Mouse (Mus musculus) limb, embryonic 14.5 days (tissue): Measurements from ENCODE around the gene Abl1. TPM values are rescaled to one million over a fixed set of nuclear protein-coding genes. Genes with fewer than 3 reads are reported as not detected.

Experiments used
- ATAC-seq: fragments of 200-750 bp; cut with Nextera tagmentation; 2 replicates; pipeline ENCODE4 v1.8.0; 2017; ENCODE audit warnings: low read depth, moderate number of reproducible peaks, moderate TSS enrichment; ENCODE audit not compliant: low FRiP score
- DNase-seq: peaks from one replicate; pipeline ENCODE4 v3.0.0-alpha.2; 2015; ENCODE audit warnings: low spot score
- H3K27ac ChIP-seq: fragments of 300-500 bp; sonication (generic); replicated peaks from 2 replicates; pipeline ENCODE4 v1.5.1; 2014; ENCODE audit warnings: low read depth, mild to moderate bottlenecking, low read length, moderate library complexity, mixed read lengths
- H3K27me3 ChIP-seq: fragments of 300-500 bp; sonication (generic); 2 replicates; pipeline ENCODE4 v1.6.1; 2014; ENCODE audit warnings: low read length, mixed read lengths; ENCODE audit not compliant: control insufficient read depth, insufficient read depth
- H3K36me3 ChIP-seq: fragments of 300-500 bp; sonication (generic); 2 replicates; pipeline ENCODE4 v1.6.1; 2014; ENCODE audit warnings: mild to moderate bottlenecking, low read length, moderate library complexity, mixed read lengths; ENCODE audit not compliant: control insufficient read depth, insufficient read depth
- H3K4me1 ChIP-seq: fragments of 300-500 bp; sonication (generic); 2 replicates; pipeline ENCODE4 v1.6.1; 2014; ENCODE audit warnings: antibody characterized with exemption, low read length, mixed read lengths; ENCODE audit not compliant: control insufficient read depth, insufficient read depth
- H3K4me2 ChIP-seq: fragments of 300-500 bp; sonication (generic); replicated peaks from 2 replicates; pipeline ENCODE4 v1.6.1; 2014; ENCODE audit warnings: low read depth, mild to moderate bottlenecking, low read length, moderate library complexity; ENCODE audit not compliant: severe bottlenecking
- H3K4me3 ChIP-seq: fragments of 300-500 bp; sonication (generic); replicated peaks from 2 replicates; pipeline ENCODE4 v1.5.1; 2014; ENCODE audit warnings: low read length
- H3K9ac ChIP-seq: fragments of 300-500 bp; sonication (generic); 2 replicates; pipeline ENCODE4 v1.6.1; 2014; ENCODE audit warnings: mild to moderate bottlenecking, low read depth, low read length, moderate library complexity; ENCODE audit not compliant: severe bottlenecking
- H3K9me3 ChIP-seq: fragments of 300-500 bp; sonication (generic); 2 replicates; pipeline ENCODE4 v1.6.1; 2016; ENCODE audit warnings: low read length; ENCODE audit not compliant: control insufficient read depth
- POLR2A ChIP-seq: fragments of 200-500 bp; IDR thresholded peaks from 2 replicates; pipeline ENCODE4 v1.8.0; 2012; ENCODE audit warnings: inconsistent platforms, mild to moderate bottlenecking, moderate library complexity, borderline replicate concordance; ENCODE audit not compliant: insufficient read depth, insufficient read length; ENCODE audit errors: extremely low read depth
- WGBS: fragments of 180-500 bp; shearing (Covaris S2); extraction: QIAGEN DNeasy Blood & Tissue Kit; methylation state at CpG from one replicate; pipeline ENCODE4 v1.1.7; 2014; 5-methylcytosine and 5-hydroxymethylcytosine counted together
- polyA plus RNA-seq, 2 experiments: library from polyadenylated mRNA; depleted of rRNA in 1 of 2; stranded (reverse) in 1 of 2; unstranded in 1 of 2; fragments of >200 nt; fragmentation: Nextera tagmentation in 1 of 2; extraction: Ambion mirVana in 1 of 2; gene quantifications; 2 replicates each; pipeline versions ENCODE4 v1.2.1 to v1.2.3; 2012 to 2014

Abl1 gene
- polyA plus RNA-seq, 2 experiments: 49.0 to 104 TPM

GRCm38 (mm10) chr2:31698209-31698608, 10.0 kb downstream of the Abl1 start:
- Histone ChIP-seq H3K9ac (no peak overlapping the region), H3K27me3 (no peaks in the 10 kb centered on the region), H3K4me1 (no peaks in the 10 kb centered on the region), H3K9me3 (no peaks in the 10 kb centered on the region), H3K4me3 (no peak overlapping the region), H3K27ac (no peak overlapping the region), H3K36me3 (peaks cover 32% of the 10 kb centered on the region), H3K4me2 (no peak overlapping the region)
- no peak for DNase-seq
- no peak for ATAC-seq
- no peak for TF ChIP-seq POLR2A

GRCm38 (mm10) chr2:31700545-31701446, 12.6 kb downstream of the Abl1 start:
- no peak overlapping the region for H3K4me2 ChIP-seq
- H3K36me3 ChIP-seq: peaks cover 30% of the 10 kb centered on the region
- no peaks in the 10 kb centered on the region for H3K4me1 ChIP-seq
- DNase-seq: no peak
- no peak for TF ChIP-seq POLR2A
- H3K27ac ChIP-seq: no peak overlapping the region
- H3K9me3 ChIP-seq: no peaks in the 10 kb centered on the region
- no peak overlapping the region for H3K4me3 ChIP-seq
- ATAC-seq: no peak
- no peaks in the 10 kb centered on the region for H3K27me3 ChIP-seq
- no peak overlapping the region for H3K9ac ChIP-seq
- 64% methylated on average over 7 of the region's 7 CpGs for WGBS

GRCm38 (mm10) chr2:31703226-31703625, 15.1 kb downstream of the Abl1 start:
- no peak for DNase-seq
- H3K27me3 ChIP-seq: no peaks in the 10 kb centered on the region
- TF ChIP-seq POLR2A: no peak

GRCm38 (mm10) chr2:31705914-31706313, 17.7 kb downstream of the Abl1 start:
- no peak for ATAC-seq
- H3K36me3 ChIP-seq: peaks cover 15% of the 10 kb centered on the region; the same call in 1 of the 2 replicates
- H3K4me3 ChIP-seq: no peak overlapping the region
- no peaks in the 10 kb centered on the region for H3K9me3 ChIP-seq
- no peak for DNase-seq
- TF ChIP-seq POLR2A: no peak
- H3K4me1 ChIP-seq: no peaks in the 10 kb centered on the region
- H3K27ac ChIP-seq: no peak overlapping the region
- no peak overlapping the region for H3K9ac ChIP-seq
- H3K27me3 ChIP-seq: no peaks in the 10 kb centered on the region
- H3K4me2 ChIP-seq: no peak overlapping the region

More at GRCm38 (mm10) chr2:31703226-31703625, 15.1 kb downstream of the Abl1 start:
- Histone ChIP-seq H3K27ac (no peak overlapping the region), H3K9me3 (no peaks in the 10 kb centered on the region), H3K9ac (no peak overlapping the region), H3K36me3 (peaks cover 19% of the 10 kb centered on the region), H3K4me3 (no peak overlapping the region), H3K4me1 (no peaks in the 10 kb centered on the region), H3K4me2 (no peak overlapping the region)
- ATAC-seq: no peak

- Histone ChIP-seq H3K9me3 (no peaks in the 10 kb centered on the region), H3K36me3 (peaks cover 15% of the 10 kb centered on the region; the same call in 1 of the 2 replicates), H3K9ac (no peak overlapping the region), H3K4me3 (no peak overlapping the region), H3K27ac (no peak overlapping the region), H3K27me3 (no peaks in the 10 kb centered on the region), H3K4me2 (no peak overlapping the region), H3K4me1 (no peaks in the 10 kb centered on the region)
- no peak for ATAC-seq
- no peak for DNase-seq
- 63% methylated on average over 2 of the region's 2 CpGs for WGBS
- TF ChIP-seq POLR2A: no peak
Observed at GRCm38 (mm10) chr2:31706531-31706930, 18.4 kb downstream of the Abl1 start.

GRCm38 (mm10) chr2:31712716-31713115, 24.5 kb downstream of the Abl1 start:
- Histone ChIP-seq H3K9me3 (no peaks in the 10 kb centered on the region), H3K9ac (no peak overlapping the region), H3K27ac (no peak overlapping the region), H3K4me1 (no peaks in the 10 kb centered on the region), H3K36me3 (peaks cover 10% of the 10 kb centered on the region; the same call in 1 of the 2 replicates), H3K4me3 (no peak overlapping the region), H3K27me3 (no peaks in the 10 kb centered on the region), H3K4me2 (no peak overlapping the region)
- ATAC-seq (no peak), DNase-seq (no peak)
- WGBS: 82% methylated on average over 2 of the region's 2 CpGs
- no peak for TF ChIP-seq POLR2A
